Mouse (Mus musculus) large intestine, adult 2 months (tissue): ENCODE data around the gene Bend4. TPM values are rescaled to one million over a fixed set of nuclear protein-coding genes. Genes with fewer than 3 reads are reported as not detected.

Experiments
- DNase-seq: peaks from one replicate; pipeline ENCODE4 v3.0.0-alpha.2; 2012; ENCODE audit warnings: low read depth, low spot score
- WGBS: fragments of 180-500 bp; shearing (Covaris S2); methylation state at CpG from one replicate; pipeline ENCODE4 v1.1.7; 2018; 5-methylcytosine and 5-hydroxymethylcytosine counted together
- polyA plus RNA-seq: library from polyadenylated mRNA; depleted of rRNA; stranded (reverse); fragments of >200 nt; gene quantifications from 2 replicates; pipeline ENCODE4 v1.2.3, GENCODE M21; 2012

The Bend4 gene
- polyA plus RNA-seq, 1 experiment, result 0.21 TPM

- no peak for DNase-seq
- WGBS, result 85% methylated on average over 2 of the region's 2 CpGs
Observed at GRCm38 (mm10) chr5:67423963-67424362, 4.1 kb downstream of the Bend4 start.

DNA sequence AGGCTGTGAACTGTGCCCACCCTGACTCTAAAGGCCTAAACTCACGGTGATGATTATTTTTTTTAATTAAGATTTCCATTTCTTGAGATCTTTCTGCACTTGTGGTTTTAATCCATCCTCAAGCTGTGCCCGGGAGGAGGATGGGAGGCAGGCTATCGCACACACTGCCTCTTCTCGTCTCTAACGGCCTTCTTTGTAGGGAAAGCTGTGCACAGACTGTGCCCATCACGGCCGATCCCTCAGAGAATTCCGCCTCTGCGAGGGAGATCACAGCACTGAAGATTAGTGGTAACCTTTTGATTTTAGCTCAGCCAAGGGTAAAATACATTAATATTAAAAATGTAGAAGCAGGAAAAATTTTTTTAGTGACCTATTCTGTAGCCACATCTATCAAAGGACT lies 4.8 kb downstream of the Bend4 start:
- WGBS, result 85% methylated on average over 9 of the region's 9 CpGs
- DNase-seq, result no peak

- WGBS, result 51% methylated on average over 4 of the region's 4 CpGs
Observed at GRCm38 (mm10) chr5:67419407-67419806, 8.7 kb downstream of the Bend4 start.

DNA sequence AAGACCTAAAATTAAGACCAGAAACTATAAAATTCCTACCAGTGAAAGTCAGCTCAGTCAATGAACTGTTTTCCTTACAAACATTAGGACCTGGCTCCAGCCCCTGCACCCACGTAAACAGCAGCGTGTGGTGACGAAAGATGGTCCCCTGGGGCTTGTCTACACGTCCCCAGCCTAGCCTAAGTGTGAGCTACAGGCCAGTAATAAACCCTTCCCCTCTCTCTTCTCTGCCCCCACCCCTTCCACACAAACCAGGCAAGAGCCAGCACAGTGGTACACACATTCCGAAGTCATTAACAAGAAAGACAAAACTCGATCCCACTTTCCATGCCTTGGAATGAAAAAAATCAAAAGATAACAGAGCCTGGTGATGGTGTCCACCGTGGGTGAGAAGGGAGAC lies 16.6 kb downstream of the Bend4 start:
- WGBS, result 78% methylated on average over 7 of the region's 7 CpGs
- DNase-seq, result no peak

More at GRCm38 (mm10) chr5:67419407-67419806, 8.7 kb downstream of the Bend4 start:
- no peak for DNase-seq

DNA sequence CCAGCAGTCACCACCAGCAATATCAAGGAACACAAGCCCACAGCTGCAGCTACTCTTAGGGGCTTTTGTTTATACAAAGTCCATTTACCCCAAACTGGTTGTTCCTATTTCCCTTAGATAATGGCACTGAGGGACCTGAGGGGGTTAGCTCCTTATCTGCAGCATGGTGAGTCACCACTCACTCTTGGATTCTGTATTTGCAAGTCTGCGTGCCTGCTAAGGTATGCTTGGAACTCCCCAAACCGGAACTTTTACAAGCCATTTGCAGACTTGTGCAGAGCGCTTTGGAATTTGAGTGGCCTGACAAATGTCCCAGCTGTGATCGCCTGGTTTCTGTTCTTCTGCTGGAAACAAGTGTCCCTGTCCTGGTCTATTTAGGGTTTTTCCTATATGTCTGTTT lies 17.7 kb downstream of the Bend4 start:
- WGBS, result 29% methylated on average over 4 of the region's 4 CpGs
- DNase-seq, result no peak

DNA sequence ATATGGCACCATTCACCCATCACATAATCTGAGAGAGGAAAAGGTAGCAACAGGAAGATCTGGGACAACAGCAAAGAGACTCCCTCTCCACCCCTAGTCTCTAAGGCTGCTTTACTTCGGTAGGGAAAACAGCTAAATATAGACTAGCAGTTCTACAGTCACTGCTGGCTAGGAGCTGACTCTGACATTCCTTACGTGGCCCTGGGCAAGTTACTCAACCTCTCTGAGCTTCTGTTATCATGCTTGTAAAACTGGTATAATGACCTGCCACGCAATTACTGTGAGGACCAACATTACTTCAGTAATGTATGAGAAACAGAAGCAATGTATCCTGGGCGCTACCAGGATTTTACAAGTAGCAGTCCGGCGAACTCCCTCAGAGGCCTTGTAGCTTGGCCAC lies 19.7 kb downstream of the Bend4 start:
- DNase-seq, result no peak
- 58% methylated on average over 6 of the region's 6 CpGs for WGBS

DNA sequence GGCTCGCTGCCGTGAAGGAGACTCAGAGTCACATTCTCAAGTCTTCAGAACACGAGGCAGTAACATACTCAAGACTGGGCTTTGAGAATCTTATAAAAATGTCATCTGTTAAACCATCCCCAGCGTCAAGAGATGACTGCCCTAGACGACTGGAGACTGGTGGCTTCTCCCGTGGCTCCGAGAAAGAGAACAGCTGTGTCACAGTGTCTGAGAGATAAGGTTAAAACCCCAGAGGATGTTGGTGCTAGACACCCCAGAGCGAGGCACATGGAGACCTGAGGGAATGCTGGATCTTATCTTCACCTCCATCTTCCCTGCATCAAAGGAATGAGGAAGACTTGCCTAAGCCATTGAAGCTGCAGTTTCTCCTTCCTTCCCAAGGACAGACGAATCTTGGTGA lies 23.2 kb downstream of the Bend4 start:
- DNase-seq, result no peak
- 71% methylated on average over 9 of the region's 9 CpGs for WGBS

GRCm38 (mm10) chr5:67404380-67404779 lies 23.7 kb downstream of the Bend4 start:
- DNase-seq, result no peak
- WGBS, result 31% methylated on average over 7 of the region's 7 CpGs

GRCm38 (mm10) chr5:67401612-67402011 lies 26.5 kb downstream of the Bend4 start:
- DNase-seq, result no peak

DNA sequence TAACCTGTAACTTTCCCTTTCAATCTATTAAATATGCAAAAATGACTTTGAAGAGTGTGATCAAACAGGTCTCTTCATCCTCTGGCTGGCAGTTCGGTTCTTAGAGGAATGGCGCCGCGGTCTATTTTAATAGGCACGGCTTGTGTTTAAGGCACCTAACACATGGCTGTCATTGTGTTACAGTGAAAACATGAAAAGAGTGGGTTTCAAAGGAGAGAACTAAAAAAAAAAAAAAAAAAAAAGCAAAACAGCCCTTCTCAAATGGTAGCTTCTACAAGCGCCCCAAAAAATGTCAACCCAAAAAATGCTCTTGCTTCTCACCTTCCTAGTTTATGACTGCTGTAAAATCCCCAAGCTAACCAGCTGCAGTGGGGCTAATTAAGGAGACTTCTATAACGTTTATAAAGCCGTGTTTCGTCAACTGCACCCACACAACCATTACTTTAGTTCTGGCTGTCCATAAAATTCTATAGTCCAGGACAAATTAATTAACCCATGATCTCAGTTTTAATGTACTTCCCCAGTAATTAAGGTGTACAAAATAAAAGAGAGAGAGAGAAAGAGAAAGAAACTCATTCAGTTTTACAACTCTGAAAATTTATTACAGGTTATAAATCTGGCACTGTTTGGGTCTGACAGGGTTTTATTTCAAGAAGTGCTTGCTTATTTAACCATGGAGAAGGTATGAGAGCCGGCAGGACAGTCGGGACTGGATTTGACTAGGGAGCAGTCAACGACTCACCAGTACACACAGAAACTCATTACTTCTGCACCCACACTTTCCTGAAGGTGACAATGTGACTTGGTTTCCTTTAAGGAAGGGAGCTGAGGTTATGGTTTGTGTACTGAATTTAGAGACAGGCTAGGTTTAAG lies 27.3 kb downstream of the Bend4 start:
- WGBS, result 16% methylated on average over 12 of the region's 12 CpGs

More at GRCm38 (mm10) chr5:67401612-67402011, 26.5 kb downstream of the Bend4 start:
- 18% methylated on average over 9 of the region's 9 CpGs for WGBS

DNA sequence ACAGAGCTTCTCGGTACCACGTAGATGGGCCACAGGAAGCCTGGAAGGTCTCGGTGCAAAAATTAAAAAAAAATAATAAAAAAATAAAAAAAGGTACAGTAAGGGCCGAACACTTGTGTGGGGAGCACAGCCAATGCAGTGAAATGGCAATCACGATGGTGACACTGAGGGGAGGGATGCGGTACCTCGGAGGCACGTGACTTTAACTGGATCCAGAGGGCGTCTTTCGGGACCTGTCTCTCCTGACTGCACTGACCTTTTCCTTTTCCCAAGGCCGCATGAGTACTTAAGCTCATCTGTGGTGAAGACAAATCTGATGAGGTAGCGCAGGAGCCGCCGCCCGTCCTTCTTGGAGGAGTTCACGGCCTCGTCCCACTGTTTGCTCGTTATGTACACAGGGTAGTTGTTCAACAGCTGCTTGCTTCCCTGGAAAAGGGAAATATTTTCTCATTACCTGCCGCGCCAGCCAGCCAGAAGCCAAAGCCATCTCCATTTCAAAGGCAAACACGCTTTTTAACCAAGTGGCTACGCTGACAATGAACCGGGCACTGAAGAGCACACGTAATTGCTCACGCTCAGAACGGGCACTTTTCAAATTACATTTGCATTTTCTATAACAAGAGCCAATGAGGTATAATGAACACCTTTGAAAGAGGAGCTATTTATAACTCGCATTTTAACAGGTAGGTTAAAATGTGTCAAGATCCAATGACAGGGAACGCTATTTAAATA lies 28.1 kb downstream of the Bend4 start:
- DNase-seq, result peak; percentile 1
- 41% methylated on average over 28 of the region's 28 CpGs for WGBS

More for the DNA sequence above, 27.3 kb downstream of the Bend4 start:
- DNase-seq, result peak; percentile 8

DNA sequence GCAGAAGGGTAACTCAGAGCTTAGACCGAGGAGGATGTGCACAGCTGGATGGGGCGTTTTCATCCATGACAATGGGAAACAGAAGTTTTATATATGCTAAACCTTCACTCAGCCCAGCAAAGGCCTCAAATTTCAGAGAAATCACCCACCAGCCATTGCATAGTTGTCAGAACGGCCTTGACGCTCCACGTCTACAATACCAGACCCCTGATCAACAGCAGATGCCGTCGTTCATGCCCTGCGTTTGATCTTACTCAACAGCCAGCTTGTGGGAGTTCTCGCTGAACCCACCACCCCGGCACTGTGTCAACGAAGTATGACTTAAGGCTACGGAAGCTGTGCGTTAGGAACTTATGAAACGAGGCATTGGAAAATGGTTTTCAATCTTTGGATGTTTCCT lies 30.9 kb downstream of the Bend4 start:
- 91% methylated on average over 14 of the region's 14 CpGs for WGBS
- DNase-seq, result no peak

- DNase-seq, result no peak
- 74% methylated on average over 11 of the region's 11 CpGs for WGBS
Observed at GRCm38 (mm10) chr5:67395211-67395851, 32.8 kb downstream of the Bend4 start.

GRCm38 (mm10) chr5:67393951-67394350 lies 34.2 kb downstream of the Bend4 start:
- DNase-seq, result no peak
- 54% methylated on average over 6 of the region's 6 CpGs for WGBS

- DNase-seq, result no peak
- WGBS, result 85% methylated on average over 7 of the region's 7 CpGs
Observed at GRCm38 (mm10) chr5:67382556-67382955, 45.6 kb downstream of the Bend4 start.

DNA sequence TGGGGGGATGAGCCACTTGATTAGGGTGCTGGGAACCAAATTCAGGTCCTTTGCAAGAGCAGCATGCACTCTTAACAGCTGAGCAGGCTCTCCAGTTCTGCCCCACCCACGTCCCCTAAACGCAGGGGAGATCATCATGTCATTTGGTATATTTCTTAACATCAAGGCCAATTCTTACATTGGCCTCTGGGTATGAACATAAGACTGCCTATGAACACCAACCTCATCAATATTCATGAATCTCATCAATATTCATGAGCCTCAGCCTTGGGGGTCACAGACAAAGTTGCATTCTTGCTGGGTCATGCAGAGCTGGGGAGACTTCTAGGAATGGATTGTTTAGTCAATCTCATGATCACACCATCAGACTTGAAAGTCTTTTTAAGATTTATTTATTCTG lies 46.4 kb downstream of the Bend4 start:
- 87% methylated on average over 2 of the region's 2 CpGs for WGBS
- DNase-seq, result no peak

DNA sequence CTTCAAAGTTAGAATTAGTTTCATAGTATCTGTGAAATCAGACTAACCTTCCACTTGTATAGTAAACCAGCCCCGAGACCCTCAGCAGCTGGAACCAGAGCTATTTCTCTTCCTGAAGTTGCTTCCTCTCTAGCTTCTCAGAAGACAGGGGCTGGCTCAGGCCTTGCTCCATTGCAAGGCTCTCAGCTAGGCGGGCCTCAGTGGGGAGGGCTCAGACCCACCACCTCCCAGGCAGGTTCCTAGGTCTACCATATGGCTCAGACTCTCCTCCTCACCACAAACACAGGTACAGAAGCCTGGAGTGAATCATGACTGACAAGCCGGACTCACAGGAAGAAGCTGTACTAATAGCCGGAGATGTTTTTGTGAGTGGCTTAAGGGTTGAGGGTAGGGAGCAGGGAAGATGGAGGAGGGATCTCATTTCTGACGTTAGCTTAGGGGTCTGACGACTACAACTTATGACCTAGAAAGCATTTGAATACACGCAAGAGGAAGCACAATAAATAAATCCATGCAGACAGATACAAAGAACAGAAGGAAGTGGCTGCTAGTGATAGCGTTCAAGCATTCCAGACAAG lies 51.0 kb downstream of the Bend4 start:
- no peak for DNase-seq
- WGBS, result 63% methylated on average over 8 of the region's 8 CpGs

- no peak for DNase-seq
- WGBS, result 41% methylated on average over 2 of the region's 2 CpGs
Observed at GRCm38 (mm10) chr5:67362931-67363330, 65.2 kb downstream of the Bend4 start.

DNA sequence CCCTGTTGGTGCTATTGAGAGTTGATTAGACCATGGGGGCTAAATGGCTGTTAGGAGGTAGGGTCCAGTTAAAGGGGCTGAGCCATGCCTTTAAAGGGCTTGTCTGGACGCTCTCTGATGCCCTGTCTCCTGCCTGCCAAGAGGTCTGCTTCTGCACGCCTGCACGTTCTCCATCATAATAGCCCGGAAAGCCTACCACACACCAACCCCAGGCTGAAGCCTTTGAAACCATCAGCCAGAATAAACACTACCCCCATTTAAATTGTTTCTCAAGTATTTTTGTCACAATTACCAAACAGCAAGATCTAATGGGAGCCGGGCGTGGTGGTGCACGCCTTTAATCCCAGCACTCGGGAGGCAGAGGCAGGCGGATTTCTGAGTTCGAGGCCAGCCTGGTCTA lies 65.8 kb downstream of the Bend4 start:
- WGBS, result 92% methylated on average over 10 of the region's 10 CpGs
- no peak for DNase-seq

GRCm38 (mm10) chr5:67348949-67349348 lies 79.2 kb downstream of the Bend4 start:
- no peak for DNase-seq
- WGBS, result 81% methylated on average over 10 of the region's 10 CpGs
